Mouse (Mus musculus) gastrocnemius, postnatal 36 days (tissue): ENCODE results near the gene Prtg. TPM values are rescaled to one million over a fixed set of nuclear protein-coding genes. Genes with fewer than 3 reads are reported as not detected.

Experiments
- DNase-seq, 2 experiments: peaks; one replicate each; pipeline ENCODE4 v3.0.0; 2022
- intact Hi-C: fragments of 180-260 bp; cut with DNase I; formaldehyde crosslinking; loops from one replicate; pipeline ENCODE4 v1.15.1; 2025
- total RNA-seq, 2 experiments: library from RNA; stranded (reverse); gene quantifications; 2 replicates each; pipeline ENCODE4 v1.2.3; 2021

Gene Prtg
- total RNA-seq, 2 experiments from 2014 or later: 0.10 to 0.26 TPM

GRCm38 (mm10) chr9:72890499-72891085, 83.9 kb downstream of the Prtg start:
- intact Hi-C loops: loop anchor here (5.0 kb wide), 1 partner anchor 62 kb away; no protein-coding TSS in a partner anchor
- no peak for DNase-seq

GRCm38 (mm10) chr9:72892761-72893160, 86.1 kb downstream of the Prtg start:
- no peak for DNase-seq
- intact Hi-C loops: loop anchor here (5.0 kb wide), 1 partner anchor 60 kb away; no protein-coding TSS in a partner anchor

GRCm38 (mm10) chr9:72894796-72895352, 88.2 kb downstream of the Prtg start:
- intact Hi-C loops: loop anchor here (5.0 kb wide), 1 partner anchor 57 kb away; no protein-coding TSS in a partner anchor
- DNase-seq: no peak

- DNase-seq: peak in 1 of 2 experiments; percentile 30
- intact Hi-C loops: no loop called here
Measured at GRCm38 (mm10) chr9:72902057-72902456, 95.4 kb downstream of the Prtg start.

GRCm38 (mm10) chr9:72902611-72903010, 95.9 kb downstream of the Prtg start:
- intact Hi-C loops: no loop called here
- no peak for DNase-seq

GRCm38 (mm10) chr9:72906693-72907103, 100.0 kb downstream of the Prtg start:
- DNase-seq: no peak
- intact Hi-C loops: no loop called here

GRCm38 (mm10) chr9:72911381-72911780, 104.7 kb downstream of the Prtg start:
- DNase-seq: no peak
- intact Hi-C loops: no loop called here

- intact Hi-C loops: no loop called here
- no peak for DNase-seq
Measured at GRCm38 (mm10) chr9:72913551-72913950, 106.9 kb downstream of the Prtg start.

- DNase-seq: no peak
- intact Hi-C loops: no loop called here
Measured at GRCm38 (mm10) chr9:72915728-72916127, 109.1 kb downstream of the Prtg start.

GRCm38 (mm10) chr9:72923068-72923467, 116.4 kb downstream of the Prtg start:
- intact Hi-C loops: no loop called here

GRCm38 (mm10) chr9:72925021-72925934, 118.6 kb downstream of the Prtg start, which contains the start of gene Pygo1:
Gene Pygo1 (plus strand): TSS chr9:72925645.
- intact Hi-C loops: no loop called here
- DNase-seq: peak; percentile 31 to 57

More at GRCm38 (mm10) chr9:72923068-72923467, 116.4 kb downstream of the Prtg start:
- DNase-seq: no peak

- DNase-seq: no peak
- intact Hi-C loops: no loop called here
Measured at GRCm38 (mm10) chr9:72925935-72926258, 119.2 kb downstream of the Prtg start.

- no peak for DNase-seq
- intact Hi-C loops: no loop called here
Measured at GRCm38 (mm10) chr9:72931166-72931790, 124.6 kb downstream of the Prtg start.

- intact Hi-C loops: no loop called here
- no peak for DNase-seq
Measured at GRCm38 (mm10) chr9:72935309-72935708, 128.6 kb downstream of the Prtg start.

- intact Hi-C loops: no loop called here
- no peak for DNase-seq
Measured at GRCm38 (mm10) chr9:72936301-72936700, 129.6 kb downstream of the Prtg start.

GRCm38 (mm10) chr9:72943424-72943823, 136.8 kb downstream of the Prtg start:
- intact Hi-C loops: no loop called here
- DNase-seq: no peak

GRCm38 (mm10) chr9:72944286-72944685, 137.6 kb downstream of the Prtg start:
- no peak for DNase-seq
- intact Hi-C loops: no loop called here

GRCm38 (mm10) chr9:72947010-72947409, 140.3 kb downstream of the Prtg start:
- intact Hi-C loops: no loop called here
- DNase-seq: no peak

GRCm38 (mm10) chr9:72949572-72949971, 142.9 kb downstream of the Prtg start:
- DNase-seq: no peak
- intact Hi-C loops: no loop called here

GRCm38 (mm10) chr9:72954746-72955145, 148.1 kb downstream of the Prtg start:
- intact Hi-C loops: loop anchor here (5.0 kb wide), 1 partner anchor 62 kb away; no protein-coding TSS in a partner anchor
- DNase-seq: no peak

- no peak for DNase-seq
- intact Hi-C loops: no loop called here
Measured at GRCm38 (mm10) chr9:72955546-72955945, 148.9 kb downstream of the Prtg start.
